Mouse (Mus musculus) urinary bladder, postnatal 14 days (tissue): ENCODE data around the gene Prkcq.
"Not testable (repeated sequence)": the region's sequence is repeated elsewhere in the genome, so short reads cannot be mapped to it uniquely, and the experiment has no call there.

Source experiments
- DNase-seq: peaks from one replicate; pipeline ENCODE4 v3.0.0; 2021; ENCODE audit warnings: low spot score

Gene Prkcq

DNA sequence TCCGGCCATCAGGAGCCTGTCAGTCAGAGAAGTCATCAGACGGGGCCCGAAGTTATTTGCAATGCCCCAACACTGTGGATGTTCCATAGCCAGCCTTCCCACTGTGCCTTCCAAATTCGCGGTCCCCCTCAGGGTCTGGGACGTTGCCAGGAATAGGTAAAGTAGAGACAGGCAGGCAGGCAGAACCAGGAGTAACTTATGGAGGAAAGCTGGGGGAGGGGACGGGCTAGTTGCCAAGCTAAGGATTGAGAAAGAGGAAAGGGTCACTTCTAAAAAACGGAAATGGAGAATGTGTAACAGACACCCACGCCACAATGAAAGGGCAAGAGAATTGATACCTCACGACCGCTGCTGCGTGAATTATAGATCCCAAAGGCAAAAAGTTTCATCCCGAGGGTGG, 121.2 kb downstream of the Prkcq start:
- DNase-seq, result no peak

DNA sequence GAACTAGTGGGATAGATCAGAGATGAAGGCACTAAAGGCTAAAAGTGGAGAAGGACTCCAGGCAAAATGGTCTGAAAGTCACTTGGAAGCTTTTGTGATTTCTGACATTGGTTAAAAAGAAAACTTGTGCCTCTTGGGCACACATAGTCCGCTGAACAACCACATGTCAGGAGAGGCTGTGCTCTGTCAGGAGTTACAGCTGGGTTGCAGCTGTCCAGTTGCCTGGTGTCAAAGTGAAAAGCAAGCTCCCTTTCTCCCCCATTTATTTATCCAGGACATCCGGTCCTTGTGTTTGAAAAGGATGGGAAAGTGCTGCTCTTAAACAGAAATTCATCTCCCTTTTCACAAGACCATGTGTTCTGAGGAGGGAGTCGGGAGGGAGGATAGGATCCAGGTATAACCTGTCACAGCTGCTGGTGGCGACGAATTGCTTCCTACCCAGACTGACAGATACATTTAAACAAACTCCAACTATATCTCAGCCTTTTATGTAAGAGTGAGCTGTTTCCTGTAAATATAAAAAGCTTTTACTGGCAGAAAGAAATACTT, 122.8 kb downstream of the Prkcq start:
- no peak for DNase-seq

DNA sequence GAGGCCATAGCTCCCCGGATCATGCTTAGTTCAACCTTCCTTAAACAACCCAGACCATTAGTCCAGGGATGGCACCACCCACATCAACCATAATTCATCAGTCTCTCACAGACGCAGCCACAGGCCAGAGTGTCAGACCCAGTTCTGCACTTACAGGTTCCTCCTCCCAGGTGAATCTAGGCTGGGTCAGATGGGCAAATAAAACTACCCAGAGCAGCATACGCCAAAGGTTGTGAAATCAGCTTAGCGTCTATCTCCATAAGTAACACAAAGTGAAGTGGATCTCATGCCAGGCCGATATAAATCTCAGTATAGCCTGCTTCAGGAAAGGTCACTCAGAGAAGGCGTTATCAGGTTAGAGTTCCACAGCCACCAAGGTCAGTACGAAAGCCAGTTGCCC, 126.9 kb downstream of the Prkcq start:
- no peak for DNase-seq

DNA sequence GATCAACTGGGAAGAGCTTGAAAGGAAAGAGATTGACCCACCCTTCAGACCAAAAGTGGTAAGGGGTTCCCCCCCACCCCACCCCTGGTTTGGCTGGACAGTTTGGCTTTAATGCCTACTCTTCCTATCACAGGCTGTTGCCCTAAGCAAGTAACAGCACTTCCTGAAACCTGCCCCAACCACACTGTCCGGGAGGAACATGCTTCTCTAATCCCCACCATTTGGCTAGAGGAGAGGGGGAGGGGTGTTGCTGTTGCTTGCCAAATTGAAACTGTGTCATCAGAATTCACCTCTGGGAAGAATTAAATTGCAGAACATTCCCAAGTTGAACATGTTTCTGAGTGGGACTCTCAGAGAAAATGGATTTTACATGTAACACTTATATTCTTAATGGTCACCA, 127.5 kb downstream of the Prkcq start:
- no peak for DNase-seq

DNA sequence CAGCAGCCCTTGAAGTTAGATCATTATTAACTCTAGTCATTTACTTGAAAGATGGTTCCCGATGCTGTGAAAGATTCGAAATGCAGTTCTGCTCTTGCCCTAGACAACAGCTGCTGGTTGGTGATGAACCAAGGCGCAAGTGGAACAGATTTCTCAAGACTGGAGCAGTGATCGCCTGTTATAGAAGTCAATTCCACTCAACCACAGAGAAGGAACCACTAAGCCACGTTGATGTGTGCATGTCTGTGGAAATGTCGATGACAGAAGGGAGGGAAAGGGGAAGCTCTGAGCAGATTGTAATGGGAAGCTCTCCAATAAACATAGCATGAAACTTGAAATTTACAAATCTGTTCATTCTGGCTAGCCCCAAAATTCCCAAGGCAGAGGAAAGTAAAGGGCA, 128.5 kb downstream of the Prkcq start:
- no peak for DNase-seq

DNA sequence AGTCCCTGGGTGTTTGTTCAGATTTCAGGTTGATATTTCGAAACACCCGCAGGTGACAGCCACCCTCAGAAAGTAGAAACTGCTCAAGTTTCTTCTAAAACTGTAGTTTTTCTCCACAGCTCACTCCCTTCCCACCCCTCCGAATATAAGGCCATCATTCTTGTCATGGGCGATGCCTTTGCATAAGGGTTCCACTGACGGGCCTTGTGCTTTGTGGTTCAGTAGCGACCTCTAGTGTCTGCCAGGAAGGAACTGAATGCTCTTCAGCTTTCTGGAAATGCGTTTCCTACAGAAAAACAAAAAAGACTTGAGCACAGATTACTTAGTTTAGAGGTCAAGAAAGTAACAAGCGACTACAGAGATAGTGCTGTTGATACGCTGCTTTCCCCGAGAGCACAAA, 148.3 kb downstream of the Prkcq start:
- peak; percentile 19 for DNase-seq

DNA sequence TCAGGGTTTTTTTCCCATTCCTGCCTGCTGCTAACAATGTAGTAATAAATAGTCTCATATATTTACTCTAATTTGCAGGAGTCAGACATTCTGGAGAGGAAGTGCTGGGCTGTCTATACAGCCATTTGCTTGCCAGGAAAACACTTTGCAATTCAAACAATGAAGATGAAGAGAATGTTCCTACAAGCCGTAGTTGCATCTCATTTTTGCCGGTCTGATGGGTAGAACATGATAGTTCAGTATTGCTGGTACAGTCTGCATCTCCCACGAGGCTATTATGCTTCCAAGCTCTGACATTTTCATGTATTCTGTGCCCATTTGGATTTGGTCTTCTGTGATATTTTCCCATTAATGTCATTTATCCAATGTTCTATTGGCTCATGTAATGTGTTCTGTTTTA, 150.5 kb downstream of the Prkcq start:
- DNase-seq, result no peak

DNA sequence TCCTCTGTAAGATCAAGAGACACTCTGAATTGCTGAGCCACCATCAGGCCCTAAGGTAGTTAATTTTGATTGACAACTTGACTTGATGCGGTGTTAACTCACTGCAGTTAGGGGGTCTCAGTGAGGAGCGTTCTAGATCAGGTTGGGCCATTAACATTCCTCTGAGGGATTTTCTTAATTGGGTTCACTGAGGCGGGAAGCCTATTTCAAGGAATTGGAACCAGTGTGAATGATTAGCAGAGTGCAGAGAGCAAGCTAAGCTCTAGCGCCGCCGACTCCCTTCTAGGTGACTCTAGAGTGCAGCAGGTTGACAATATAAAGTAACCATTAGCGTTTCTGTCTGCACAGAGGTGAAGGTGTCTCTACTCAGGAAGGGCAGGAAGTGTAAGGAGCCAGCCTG, 155.4 kb downstream of the Prkcq start:
- no peak for DNase-seq

DNA sequence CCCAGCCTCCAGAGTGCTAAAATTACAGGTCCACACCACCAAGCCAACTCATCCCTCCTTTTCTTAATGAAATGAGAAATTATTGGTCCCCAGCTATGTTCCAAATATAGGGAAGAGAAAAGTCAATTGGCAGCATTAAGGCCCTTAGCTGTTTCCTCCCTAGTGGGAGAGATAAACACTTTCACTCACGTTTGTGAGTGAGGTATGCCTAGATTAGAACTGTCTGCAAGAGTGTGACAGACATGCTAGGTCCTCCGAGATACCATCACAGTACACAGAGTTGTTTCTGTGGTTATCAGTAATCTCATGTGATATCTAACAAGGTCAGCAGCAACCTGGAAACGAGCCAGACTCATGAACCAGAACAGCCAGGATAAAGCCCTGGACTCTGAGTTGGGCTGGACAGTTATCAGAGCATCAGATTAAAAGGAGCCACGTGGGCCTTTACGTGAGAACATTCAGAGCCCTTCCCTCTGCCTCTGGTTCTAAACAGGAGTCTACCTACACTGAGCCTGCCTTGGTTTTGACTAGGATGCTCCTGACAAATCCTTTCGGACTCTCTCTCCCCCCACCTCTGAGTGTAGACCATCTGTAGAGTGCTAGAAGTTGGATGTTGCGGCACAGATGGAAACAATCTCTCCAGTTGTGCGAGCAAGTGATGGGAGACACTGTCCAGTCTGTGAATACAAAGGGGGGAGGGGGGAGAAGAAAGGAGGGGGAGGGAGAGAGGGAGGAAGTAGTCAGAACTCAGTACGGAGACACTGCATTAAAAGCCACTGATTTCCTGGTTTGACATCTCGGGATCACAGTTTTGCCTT, 157.7 kb downstream of the Prkcq start:
- DNase-seq, result peak; percentile 66

DNA sequence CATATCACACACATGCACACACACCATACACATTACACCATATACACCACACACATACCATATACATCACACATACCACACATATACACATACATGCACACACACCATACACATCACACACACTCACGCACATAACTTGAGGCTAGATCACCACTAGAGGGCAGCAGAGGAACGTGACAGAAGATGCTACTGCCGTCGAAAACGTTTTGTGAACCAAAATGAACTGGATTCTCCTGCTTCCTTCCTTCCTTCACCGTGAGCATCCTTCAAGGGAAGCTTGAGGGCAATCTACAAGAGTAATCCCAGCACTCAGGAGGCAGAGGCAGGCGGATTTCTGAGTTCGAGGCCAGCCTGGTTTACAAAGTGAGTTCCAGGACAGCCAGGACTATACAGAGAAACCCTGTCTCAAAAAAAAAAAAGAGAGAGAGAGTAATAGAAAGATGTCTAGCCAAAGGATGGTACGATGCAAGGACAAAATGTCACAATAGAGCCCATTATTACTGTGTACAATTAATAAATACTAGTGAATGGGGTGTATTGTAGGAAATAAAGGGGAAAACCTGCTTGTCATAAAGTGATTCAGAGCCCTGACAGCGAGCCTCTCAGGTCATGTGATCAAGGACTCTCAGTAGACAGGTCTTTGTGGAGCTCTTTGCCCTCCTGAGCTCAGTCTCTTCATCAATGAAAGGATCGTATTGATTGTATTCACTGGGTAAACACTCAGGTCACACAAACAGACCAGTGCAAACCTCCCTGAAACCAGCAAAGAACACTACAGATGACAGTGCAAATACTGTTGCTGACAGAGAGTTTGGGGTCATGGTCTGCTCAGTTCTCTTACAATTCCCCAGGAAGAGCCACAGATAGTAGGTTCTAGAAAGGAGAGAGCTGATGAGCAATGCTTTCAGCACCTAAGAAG, 159.9 kb downstream of the Prkcq start:
- peak; percentile 72 for DNase-seq

DNA sequence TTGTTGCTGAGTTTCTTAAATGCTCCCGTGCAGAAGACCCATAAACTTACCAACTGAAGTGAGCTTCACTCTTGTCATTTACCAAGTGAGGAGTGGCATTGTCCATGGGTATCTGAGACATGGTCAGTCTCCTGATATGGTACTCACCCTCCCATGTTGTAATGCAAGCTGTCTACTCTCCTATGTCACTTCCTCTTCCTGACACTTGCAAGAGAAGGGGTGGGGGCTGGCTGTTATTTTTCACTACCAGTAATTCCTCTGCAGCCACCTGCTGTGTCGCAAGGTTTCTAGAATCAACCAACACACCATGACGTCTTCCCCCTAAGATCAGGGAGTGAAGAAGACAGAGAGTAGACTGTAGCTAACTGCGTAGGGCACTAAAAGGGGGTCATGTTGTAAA, 160.6 kb downstream of the Prkcq start:
- DNase-seq, result no peak

DNA sequence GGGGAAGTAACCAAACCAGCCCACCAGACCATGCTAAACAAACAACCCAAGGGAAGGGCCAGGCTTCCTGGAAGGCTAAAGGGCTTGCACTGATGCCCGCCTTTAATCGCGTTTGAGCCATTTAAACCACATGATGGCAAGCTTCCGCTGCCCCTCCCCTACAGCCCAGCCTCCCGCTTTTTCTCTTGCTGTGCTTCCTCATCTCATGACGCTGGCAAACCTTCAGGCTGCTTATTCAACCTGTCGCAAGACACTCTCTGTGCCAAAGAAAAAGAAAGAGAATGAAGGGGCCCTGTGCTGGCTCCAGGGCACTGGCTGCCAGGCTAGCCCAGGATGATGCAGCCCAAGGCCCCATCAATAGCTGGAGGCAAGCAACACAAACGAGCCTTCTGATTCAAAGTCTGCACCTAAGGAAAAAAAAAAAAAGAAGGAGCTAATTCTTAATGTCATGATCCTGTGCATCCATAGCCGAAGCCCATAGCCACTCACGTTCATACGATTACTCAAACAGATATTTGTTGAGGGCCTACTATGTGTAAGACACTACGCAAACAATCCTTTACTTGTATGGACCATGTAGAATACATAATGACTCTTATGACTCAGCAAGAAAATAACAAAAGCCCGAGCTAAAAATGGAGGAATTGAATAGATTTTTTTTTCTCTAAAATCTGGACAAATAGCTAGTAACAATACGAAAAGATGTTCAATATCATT, 161.6 kb downstream of the Prkcq start:
- DNase-seq, result peak; percentile 22

DNA sequence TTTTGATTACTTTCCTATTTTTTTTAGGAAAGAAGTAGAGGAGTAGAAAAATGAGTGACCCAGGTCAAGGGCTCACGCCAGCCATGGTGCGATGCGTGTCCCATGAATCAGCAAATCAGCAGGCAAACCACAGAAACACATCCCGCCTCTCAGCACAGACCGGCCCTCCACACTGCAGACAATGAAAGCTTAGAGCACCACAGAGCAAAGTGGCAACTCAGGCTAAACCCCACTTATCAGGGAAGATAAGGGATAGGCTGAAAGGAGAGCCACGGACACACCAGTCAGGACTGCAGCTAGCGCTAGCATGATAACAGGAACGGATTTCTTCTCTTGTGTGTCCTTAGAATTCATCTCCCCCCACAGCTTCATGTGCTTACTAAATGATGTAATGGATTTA, 164.4 kb downstream of the Prkcq start:
- no peak for DNase-seq

DNA sequence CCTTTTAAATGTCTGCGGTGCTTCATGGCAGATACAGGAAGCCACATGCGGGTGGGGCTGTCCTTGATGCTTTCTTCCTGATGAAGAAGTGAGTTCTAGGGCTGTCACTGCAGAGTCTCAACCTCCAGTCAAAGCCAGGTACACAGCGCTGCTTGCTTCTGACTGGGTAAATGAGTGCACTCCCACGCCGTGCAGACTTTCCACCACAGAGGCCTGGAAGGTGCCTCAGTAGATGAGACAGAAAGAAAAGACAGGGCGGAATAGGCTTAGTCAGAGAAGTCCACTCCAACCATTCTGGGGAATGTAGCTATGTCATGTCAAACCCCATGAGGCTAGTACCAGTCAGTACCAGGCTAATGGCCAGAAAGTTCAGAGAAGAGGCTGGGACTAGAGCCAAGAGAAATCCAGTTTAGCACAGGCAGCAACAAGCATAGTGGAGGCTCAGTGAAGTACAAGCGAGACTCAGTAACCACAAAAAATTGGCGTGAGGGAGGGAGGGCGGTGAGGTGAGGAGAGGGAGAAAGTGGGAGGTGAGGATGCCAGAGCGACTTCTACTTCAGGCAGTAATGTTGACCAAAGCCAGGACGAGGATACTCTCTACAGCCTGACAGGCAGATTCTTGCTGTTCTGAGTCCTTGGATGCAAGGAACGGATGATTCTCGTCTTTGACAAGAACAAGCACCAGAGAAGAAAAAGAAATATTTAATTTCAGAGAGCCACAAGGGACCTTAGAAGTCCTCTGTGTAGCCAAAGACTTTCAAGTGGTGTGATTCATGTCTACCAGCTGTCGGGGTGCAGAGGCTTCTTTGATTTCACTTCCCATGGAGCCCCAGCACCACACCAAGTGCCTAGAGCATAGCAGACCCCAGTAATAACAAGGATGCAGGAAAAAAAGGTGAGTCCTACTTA, 167.3 kb downstream of the Prkcq start:
- peak; percentile 9 for DNase-seq

DNA sequence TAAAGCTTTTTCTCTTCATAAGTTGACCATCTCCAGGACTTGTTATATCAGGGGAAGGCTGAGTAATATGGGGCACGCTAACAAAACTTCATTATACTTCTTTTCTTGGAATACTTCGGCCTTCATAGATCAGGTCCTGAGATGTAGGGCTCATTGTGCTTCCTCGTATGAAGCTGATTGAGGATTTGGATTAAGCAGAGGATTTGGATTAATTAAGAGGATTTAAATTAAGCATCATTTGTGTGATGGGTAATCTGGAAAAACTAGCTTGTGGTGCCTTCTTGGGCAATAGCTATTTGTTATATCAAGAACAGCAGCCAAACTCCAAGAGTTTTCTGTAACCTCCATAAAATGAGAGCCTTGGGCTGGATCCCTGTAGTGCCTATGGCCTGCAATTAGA, 172.8 kb downstream of the Prkcq start:
- no peak for DNase-seq

DNA sequence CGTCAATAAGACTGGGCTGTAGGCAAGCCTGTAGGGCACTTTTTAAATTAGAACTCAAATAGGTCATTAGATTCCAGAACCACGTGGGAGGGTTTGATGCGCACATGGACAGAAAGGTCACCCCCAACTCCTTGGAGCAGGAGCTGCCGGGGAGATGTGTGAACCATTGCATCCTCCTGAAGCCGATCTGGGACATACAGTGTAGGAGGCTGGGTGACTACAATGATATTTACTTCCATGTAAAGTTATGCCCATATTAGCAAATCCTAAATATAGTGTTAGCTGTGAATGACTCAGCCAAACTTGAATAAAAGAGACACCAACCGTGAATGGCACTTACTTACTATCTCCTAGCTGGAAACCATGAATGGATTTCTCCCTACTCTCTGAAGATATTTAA, 174.5 kb downstream of the Prkcq start:
- not testable (repeated sequence) for DNase-seq

DNA sequence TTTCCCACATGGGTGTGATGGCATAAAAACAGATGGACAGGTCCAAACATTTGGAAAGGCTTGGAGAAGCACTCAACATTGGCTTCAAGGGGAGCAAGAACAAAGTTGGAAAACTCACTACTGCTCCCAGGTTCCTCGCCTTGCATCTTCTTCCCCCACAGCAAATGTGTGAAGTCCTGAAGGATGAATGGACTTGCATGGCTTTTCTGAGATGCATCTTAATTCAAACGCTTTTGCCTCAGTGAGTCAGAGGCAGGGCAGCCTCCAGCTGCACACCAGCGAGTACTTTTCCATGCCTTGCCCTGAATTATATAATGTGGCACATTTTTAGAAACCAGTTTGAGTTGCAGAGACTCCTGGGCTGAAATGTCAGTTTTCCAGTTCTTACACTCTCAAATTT, 175.9 kb downstream of the Prkcq start:
- no peak for DNase-seq
